Mouse (Mus musculus) ES-E14 (cell line): ENCODE results near the gene Olfr288.

ENCODE experiments used
- HCFC1 ChIP-seq: IDR thresholded peaks from 2 replicates; pipeline ENCODE4 v1.6.1; 2012; ENCODE audit warnings: low read length, inconsistent platforms, borderline replicate concordance; ENCODE audit not compliant: insufficient read depth
- ZNF384 ChIP-seq: IDR thresholded peaks from 2 replicates; pipeline ENCODE4 v1.6.1; 2012; ENCODE audit warnings: low read depth, low read length, inconsistent platforms

DNA sequence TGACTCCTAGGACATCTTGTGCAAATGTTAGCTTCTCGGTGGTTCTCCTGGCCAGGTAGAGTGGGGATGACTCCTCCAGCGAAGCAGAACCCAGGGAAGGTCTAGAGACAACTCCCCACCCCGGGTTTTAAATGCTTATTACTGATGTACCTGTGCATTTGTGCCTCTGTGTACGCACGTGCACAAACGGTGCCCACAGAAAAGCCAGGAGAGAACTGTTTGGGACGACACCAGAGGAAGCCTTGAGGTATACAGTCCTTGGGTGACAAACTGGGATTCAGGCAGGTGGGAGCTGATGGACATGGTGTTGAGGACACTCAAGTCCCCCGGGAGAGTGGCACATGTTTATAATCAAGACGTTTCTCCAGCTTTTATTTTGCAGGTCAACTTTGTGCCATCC is 24.4 kb downstream of the Olfr288 start:
- TF ChIP-seq HCFC1 (no peak), ZNF384 (no peak)
